Mouse (Mus musculus) heart, postnatal 0 days (tissue): Measurements from ENCODE around the gene Prkca. TPM values are rescaled to one million over a fixed set of nuclear protein-coding genes. Genes with fewer than 3 reads are reported as not detected.

ENCODE experiments used
- ATAC-seq: fragments of 200-750 bp; cut with Nextera tagmentation; 2 replicates; pipeline ENCODE4 v1.8.0; 2017; ENCODE audit warnings: low read depth, moderate number of reproducible peaks, moderate library complexity; ENCODE audit not compliant: insufficient read depth
- DNase-seq: peaks from one replicate; pipeline ENCODE4 v3.0.0-alpha.2; 2016; ENCODE audit warnings: low spot score
- H3K27ac ChIP-seq: fragments of 300-500 bp; sonication (generic); 2 replicates; pipeline ENCODE4 v1.5.1; 2014; ENCODE audit warnings: low read depth, mild to moderate bottlenecking
- H3K27me3 ChIP-seq: fragments of 300-500 bp; sonication (generic); 2 replicates; pipeline ENCODE4 v1.6.1; 2014; ENCODE audit warnings: low read length, mixed read lengths; ENCODE audit not compliant: control insufficient read depth, insufficient read depth
- H3K36me3 ChIP-seq: fragments of 300-500 bp; sonication (generic); replicated peaks from 2 replicates; pipeline ENCODE4 v1.6.1; 2014; ENCODE audit warnings: low read length, mixed read lengths; ENCODE audit not compliant: control insufficient read depth, insufficient read depth
- H3K4me1 ChIP-seq: fragments of 300-500 bp; sonication (generic); 2 replicates; pipeline ENCODE4 v1.6.1; 2014; ENCODE audit warnings: antibody characterized with exemption; ENCODE audit not compliant: control insufficient read depth, insufficient read depth
- H3K4me2 ChIP-seq: fragments of 300-500 bp; sonication (generic); 2 replicates; pipeline ENCODE4 v1.6.1; 2014; ENCODE audit warnings: low read depth, mild to moderate bottlenecking, low read length, moderate library complexity
- H3K4me3 ChIP-seq: fragments of 300-500 bp; sonication (generic); 2 replicates; pipeline ENCODE4 v1.5.1; 2014; ENCODE audit warnings: low read depth, low read length
- H3K9ac ChIP-seq: fragments of 300-500 bp; sonication (generic); replicated peaks from 2 replicates; pipeline ENCODE4 v1.6.1; 2014; ENCODE audit warnings: low read depth, low read length, mixed read lengths
- H3K9me3 ChIP-seq: fragments of 300-500 bp; sonication (generic); replicated peaks from 2 replicates; pipeline ENCODE4 v1.6.1; 2016; ENCODE audit warnings: low read length; ENCODE audit not compliant: control insufficient read depth
- CTCF ChIP-seq: IDR thresholded peaks from 2 replicates; pipeline ENCODE4 v1.5.1; 2016; ENCODE audit warnings: antibody characterized with exemption, control low read depth, low read depth
- EP300 ChIP-seq: IDR thresholded peaks from 2 replicates; pipeline ENCODE4 v1.6.1; 2016; ENCODE audit warnings: antibody characterized with exemption, low read depth
- WGBS: fragments of 180-500 bp; shearing (Covaris S2); extraction: QIAGEN DNeasy Blood & Tissue Kit; methylation state at CpG from one replicate; pipeline ENCODE4 v1.1.7; 2014; 5-methylcytosine and 5-hydroxymethylcytosine counted together
- polyA plus RNA-seq: library from polyadenylated mRNA; unstranded; fragments of >200 nt; fragmentation: Nextera tagmentation; extraction: Ambion mirVana; gene quantifications from 2 replicates; pipeline ENCODE4 v1.2.1, GENCODE M21; 2015
- total RNA-seq: library from RNA; depleted of rRNA; stranded (reverse); fragments of >200 nt; gene quantifications from 2 replicates; pipeline ENCODE4 v1.2.3, GENCODE M21; 2014; ENCODE audit warnings: low replicate concordance

The Prkca gene
- total and polyA plus RNA-seq, 2 experiments from 2014 or later: 7.0 to 11.2 TPM

- no peak overlapping the region for H3K27ac ChIP-seq
- no peak overlapping the region for H3K4me2 ChIP-seq
- H3K9me3 ChIP-seq: no peaks in the 10 kb centered on the region
- H3K9ac ChIP-seq: no peak overlapping the region
- no peaks in the 10 kb centered on the region for H3K27me3 ChIP-seq
- TF ChIP-seq EP300: no peak
- TF ChIP-seq CTCF: no peak
- DNase-seq (no peak), ATAC-seq (no peak)
- 90% methylated on average over 10 of the region's 10 CpGs for WGBS
- H3K4me1 ChIP-seq: no peaks in the 10 kb centered on the region
- no peaks in the 10 kb centered on the region for H3K36me3 ChIP-seq
- H3K4me3 ChIP-seq: no peak overlapping the region
Measured at GRCm38 (mm10) chr11:108053746-108054145, 290.0 kb downstream of the Prkca start.

GRCm38 (mm10) chr11:108041669-108042068 is 302.1 kb downstream of the Prkca start:
- DNase-seq: no peak
- no peak for TF ChIP-seq CTCF
- no peak for TF ChIP-seq EP300
- no peak overlapping the region for H3K4me3 ChIP-seq
- H3K9me3 ChIP-seq: no peaks in the 10 kb centered on the region; the same call in 1 of the 2 replicates
- 84% methylated on average over 7 of the region's 7 CpGs for WGBS
- no peak overlapping the region for H3K9ac ChIP-seq
- no peaks in the 10 kb centered on the region for H3K4me1 ChIP-seq
- no peaks in the 10 kb centered on the region; the same call in 1 of the 2 replicates for H3K36me3 ChIP-seq
- H3K27ac ChIP-seq: no peak overlapping the region
- H3K4me2 ChIP-seq: no peak overlapping the region
- no peak for ATAC-seq
- no peaks in the 10 kb centered on the region for H3K27me3 ChIP-seq

GRCm38 (mm10) chr11:108040823-108041222 is 302.9 kb downstream of the Prkca start:
- 72% methylated on average over 2 of the region's 2 CpGs for WGBS
- H3K4me1 ChIP-seq: no peaks in the 10 kb centered on the region
- TF ChIP-seq EP300 (no peak), CTCF (no peak)
- no peaks in the 10 kb centered on the region for H3K27me3 ChIP-seq
- H3K9me3 ChIP-seq: no peaks in the 10 kb centered on the region; the same call in 1 of the 2 replicates
- H3K27ac ChIP-seq: no peak overlapping the region
- no peak overlapping the region for H3K4me2 ChIP-seq
- ATAC-seq (no peak), DNase-seq (no peak)
- H3K9ac ChIP-seq: no peak overlapping the region
- no peaks in the 10 kb centered on the region; the same call in 1 of the 2 replicates for H3K36me3 ChIP-seq
- H3K4me3 ChIP-seq: no peak overlapping the region

- 87% methylated on average over 17 of the region's 17 CpGs for WGBS
- DNase-seq (no peak), ATAC-seq (no peak)
- no peak overlapping the region for H3K9ac ChIP-seq
- no peak overlapping the region for H3K4me2 ChIP-seq
- TF ChIP-seq EP300: no peak
- no peak for TF ChIP-seq CTCF
- no peaks in the 10 kb centered on the region; the same call in 1 of the 2 replicates for H3K9me3 ChIP-seq
- H3K36me3 ChIP-seq: no peaks in the 10 kb centered on the region; the same call in 1 of the 2 replicates
- no peaks in the 10 kb centered on the region for H3K27me3 ChIP-seq
- no peak overlapping the region for H3K4me3 ChIP-seq
- no peak overlapping the region for H3K27ac ChIP-seq
- H3K4me1 ChIP-seq: peaks cover 1% of the 10 kb centered on the region; the same call in 1 of the 2 replicates
Measured at GRCm38 (mm10) chr11:108039761-108040160, 304.0 kb downstream of the Prkca start.

GRCm38 (mm10) chr11:108038989-108039388 is 304.7 kb downstream of the Prkca start:
- ATAC-seq: no peak
- H3K4me2 ChIP-seq: no peak overlapping the region
- no peak overlapping the region for H3K27ac ChIP-seq
- no peaks in the 10 kb centered on the region; the same call in 1 of the 2 replicates for H3K36me3 ChIP-seq
- DNase-seq: no peak
- H3K4me1 ChIP-seq: peaks cover 9% of the 10 kb centered on the region; the same call in 1 of the 2 replicates
- no peaks in the 10 kb centered on the region for H3K27me3 ChIP-seq
- no peaks in the 10 kb centered on the region for H3K9me3 ChIP-seq
- TF ChIP-seq CTCF (no peak), EP300 (no peak)
- H3K9ac ChIP-seq: no peak overlapping the region
- no peak overlapping the region for H3K4me3 ChIP-seq
- 90% methylated on average over 12 of the region's 12 CpGs for WGBS

GRCm38 (mm10) chr11:108036339-108036738 is 307.4 kb downstream of the Prkca start:
- H3K27ac ChIP-seq: no peak overlapping the region
- ATAC-seq (no peak), DNase-seq (no peak)
- no peak overlapping the region for H3K9ac ChIP-seq
- 84% methylated on average over 10 of the region's 10 CpGs for WGBS
- no peaks in the 10 kb centered on the region; the same call in 1 of the 2 replicates for H3K36me3 ChIP-seq
- H3K9me3 ChIP-seq: no peaks in the 10 kb centered on the region
- no peaks in the 10 kb centered on the region for H3K27me3 ChIP-seq
- H3K4me1 ChIP-seq: peaks cover 25% of the 10 kb centered on the region
- H3K4me2 ChIP-seq: no peak overlapping the region
- no peak for TF ChIP-seq EP300
- no peak for TF ChIP-seq CTCF
- H3K4me3 ChIP-seq: no peak overlapping the region
